Mouse (Mus musculus) naive thymus-derived CD4-positive, alpha-beta T cell, adult 2 months (primary cell): Measurements from ENCODE around the gene Mfsd1.

Experiments used
- DNase-seq: peaks from one replicate; pipeline ENCODE4 v3.0.0-alpha.2; 2011; ENCODE audit warnings: low read depth

Mfsd1 gene

DNA sequence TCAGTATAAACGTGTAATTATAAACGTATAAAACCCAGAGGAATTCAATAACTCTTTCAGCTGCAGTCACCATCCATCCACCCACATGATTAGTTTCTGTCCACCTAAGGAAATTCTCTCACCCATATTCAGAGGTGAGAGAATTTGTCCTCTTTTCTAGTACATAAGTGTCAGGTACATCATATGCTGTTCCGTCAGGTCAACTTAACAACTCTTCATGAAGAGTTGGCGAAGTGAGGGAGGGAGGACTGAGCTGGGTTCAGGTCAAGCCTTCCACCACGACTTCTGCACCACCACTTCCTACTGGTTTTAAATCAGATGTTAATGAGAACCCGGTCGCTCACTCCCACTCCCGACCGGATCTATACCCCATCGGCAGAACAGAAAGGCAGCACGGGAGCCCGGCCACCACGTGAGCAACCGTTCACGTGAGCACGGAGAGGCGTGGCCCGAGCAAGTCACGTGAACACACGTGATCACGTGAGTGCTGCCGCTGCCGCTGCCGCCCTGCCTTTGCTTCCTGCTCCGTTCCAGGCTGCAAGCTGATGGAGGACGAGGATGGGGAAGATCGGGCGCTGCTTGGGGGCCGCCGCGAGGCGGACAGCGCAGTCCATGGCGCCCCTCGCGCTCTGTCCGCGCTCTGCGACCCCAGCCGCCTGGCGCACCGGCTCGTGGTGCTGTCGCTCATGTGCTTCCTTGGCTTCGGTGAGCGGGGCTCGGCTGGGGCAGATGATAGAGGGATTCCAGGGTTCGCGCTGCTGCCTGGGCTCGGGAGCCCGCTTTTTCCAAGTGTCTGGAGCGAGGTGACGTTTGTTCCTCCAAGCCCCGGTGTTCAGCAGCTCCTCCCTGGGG lies at the start of gene Mfsd1:
TSS of gene Mfsd1 (plus strand) at position 469 of the 852 bp plus-strand sequence.
- peak; percentile 95 for DNase-seq

DNA sequence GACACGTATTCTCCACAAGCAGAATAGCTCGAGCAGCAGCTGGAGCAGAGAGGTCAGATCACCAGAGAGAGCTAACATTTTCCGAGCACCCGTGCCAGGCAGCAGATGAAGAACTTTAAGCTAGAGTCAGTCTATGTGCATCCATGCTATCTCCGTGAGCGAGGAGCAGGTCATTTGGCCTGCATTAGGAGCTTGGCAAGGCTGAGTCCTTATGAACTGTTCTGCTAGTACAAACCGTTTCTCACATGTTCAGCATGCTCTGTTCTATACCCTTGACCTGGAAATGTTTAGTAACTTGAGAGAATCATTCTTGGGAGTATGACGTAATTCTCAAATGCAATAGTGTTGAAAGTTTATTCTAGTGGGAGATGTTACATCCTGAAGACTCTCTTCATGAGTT lies 38.9 kb upstream of the Mfsd1 start:
- no peak for DNase-seq

DNA sequence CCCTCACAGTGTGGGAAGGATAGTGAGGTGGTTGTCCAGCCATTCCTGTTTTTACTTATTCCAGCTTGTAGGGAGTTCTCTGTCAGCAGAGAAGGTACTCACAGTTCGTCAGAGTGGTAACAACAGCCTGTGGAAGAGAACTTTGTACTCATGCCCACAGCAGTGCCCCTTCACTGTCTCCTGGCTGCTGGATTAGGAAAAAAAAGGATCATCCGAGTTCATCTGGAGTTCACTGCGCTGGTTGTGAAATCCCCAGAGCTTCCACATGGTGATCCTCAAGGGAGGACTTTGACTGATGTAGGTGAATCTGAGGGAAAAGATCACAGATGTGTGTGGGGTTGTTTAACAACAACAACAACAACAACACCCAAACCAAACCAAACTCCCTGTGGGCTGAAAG lies 31.3 kb upstream of the Mfsd1 start:
- DNase-seq, result no peak

DNA sequence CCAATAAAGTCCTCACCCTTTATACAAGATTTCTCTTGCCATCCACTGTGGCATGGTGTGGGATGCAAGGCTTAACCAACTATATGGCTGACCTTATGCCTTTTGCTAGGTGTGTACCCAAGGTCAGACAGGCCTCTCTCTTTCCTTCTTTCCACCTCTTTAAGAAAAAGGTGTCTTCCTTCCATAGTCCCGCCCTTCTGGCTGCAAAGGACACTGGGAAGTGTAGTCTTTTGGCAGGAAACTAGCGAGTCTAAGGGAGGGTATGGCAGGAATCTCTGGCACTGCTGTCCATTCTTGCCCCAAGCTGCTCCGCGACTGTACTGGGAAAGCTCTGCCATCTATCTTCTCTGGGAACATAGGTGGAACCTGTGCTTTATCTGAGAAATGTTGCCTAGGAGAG lies 29.3 kb upstream of the Mfsd1 start:
- no peak for DNase-seq

DNA sequence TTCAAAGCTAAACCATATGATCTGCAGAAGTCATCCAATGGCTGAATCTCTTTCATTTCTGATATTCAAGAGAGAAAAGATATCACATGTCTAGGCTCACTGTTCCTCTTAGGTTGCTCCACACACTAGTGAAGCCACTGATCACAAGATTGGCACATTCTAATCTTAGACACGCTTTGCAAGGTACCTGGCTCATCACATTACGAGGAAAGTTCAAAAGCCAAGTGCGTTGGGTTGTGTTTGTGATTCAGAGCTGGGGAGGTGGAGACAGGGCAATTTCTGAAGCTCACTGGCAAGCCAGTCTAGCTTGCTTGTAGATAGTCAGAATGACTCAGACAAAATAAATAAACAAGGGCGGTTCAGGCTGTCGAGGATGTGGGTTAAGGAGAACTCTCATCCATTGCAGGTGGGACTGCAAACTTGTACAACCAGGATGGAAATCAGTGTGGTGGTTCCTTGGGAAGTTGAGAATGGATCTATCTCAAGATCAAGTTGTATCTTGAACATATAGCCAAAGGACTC lies 28.6 kb upstream of the Mfsd1 start:
- no peak for DNase-seq

DNA sequence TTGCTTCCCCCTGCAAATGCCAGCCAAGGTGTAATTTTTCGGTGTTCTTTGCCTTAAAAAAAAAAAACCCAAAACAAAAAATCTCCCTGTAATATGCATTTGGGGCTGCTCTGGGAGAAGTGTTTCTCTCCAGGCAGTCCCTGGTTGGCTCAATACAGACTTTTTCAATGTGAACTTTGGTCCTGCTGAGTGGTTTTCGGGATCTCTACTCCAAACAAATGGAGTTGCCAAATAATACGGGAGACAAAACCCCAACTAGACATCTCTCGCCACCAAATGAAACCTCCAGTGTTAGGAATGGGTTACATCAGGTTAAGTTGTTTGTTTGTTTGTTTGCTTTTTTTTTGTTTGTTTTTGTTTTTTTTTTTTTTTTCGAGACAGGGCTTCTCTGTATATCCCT lies 27.3 kb upstream of the Mfsd1 start:
- DNase-seq, result no peak

DNA sequence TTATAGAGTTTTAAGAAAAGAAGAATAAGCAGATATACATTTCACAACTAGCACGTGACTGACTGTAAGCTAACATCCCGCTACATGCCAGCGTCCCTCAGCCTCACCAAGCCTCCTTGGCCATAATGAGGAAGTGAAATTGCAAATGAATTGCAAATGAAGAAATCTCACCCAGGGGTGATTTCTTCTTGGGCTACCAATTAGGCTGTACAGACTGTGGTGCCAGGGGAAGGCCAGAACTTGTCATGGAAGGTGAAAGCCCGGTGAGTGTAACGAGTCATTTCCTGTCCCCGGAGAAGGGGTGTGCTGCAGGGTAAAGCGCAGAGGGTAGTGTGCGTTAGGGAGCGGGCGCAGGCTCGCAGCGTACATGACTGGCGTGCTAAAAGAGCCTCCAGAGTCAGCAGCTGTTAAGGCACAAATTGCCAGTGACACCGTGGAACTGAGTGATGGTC lies 25.3 kb upstream of the Mfsd1 start:
- peak; percentile 9 for DNase-seq

DNA sequence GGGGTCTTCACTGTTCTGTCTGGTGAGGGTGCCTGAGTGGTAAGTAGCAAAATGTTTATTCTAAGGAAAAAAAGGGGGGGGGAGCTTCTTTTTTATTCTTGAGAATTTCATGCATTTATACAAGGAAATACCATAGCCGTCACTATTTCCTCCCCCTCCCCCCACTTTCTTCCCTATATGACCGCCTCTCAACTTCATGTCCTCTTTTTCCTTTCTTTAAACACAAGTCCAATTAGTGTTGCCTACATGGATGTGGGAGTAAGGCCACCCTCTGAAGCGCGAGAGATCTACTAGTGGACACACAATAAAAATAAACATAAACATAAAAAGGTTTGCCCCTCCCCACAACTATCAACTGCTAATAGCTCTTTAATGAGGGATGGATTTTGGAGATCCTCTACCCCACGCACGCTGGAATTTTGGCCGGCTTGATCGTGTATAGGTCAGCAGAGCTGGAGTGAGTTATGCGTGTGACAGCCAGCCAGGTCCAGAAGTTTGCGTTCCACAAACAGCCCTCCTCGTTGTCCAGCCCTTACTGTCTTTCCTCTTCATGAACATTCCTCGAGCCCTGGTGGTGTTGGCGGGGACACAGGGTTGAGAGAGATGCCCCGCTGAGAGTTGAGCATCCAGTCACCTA lies 24.7 kb upstream of the Mfsd1 start:
- DNase-seq, result no peak

DNA sequence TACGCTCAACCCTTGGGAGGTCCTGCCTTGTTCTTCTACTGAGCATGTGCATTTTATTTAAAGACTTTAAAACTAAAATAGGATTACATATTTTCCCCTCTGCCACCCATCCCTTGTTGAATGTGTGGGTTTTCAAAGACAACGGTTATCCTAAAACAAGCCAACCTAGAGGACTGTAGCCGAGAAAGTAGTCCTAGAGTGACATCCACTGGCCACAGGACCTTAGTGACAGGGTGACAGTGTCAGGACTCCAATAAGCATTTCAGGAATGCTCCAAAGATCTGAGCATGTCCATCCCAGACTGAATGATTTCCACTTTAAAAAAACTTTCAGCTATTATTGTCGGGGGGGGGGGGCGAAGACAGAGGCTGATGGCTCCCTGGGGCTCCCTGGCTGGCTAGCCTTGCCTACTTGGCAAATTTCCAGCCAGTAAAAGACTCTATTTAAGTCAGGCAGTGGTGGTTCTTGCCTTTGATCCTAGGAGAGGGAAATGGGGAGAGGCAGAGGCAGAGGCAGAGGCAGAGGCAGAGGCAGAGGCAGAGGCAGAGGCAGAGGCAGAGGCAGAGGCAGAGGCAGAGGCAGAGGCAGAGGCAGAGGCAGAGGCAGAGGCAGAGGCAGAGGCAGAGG lies 17.7 kb upstream of the Mfsd1 start:
- DNase-seq, result no peak

DNA sequence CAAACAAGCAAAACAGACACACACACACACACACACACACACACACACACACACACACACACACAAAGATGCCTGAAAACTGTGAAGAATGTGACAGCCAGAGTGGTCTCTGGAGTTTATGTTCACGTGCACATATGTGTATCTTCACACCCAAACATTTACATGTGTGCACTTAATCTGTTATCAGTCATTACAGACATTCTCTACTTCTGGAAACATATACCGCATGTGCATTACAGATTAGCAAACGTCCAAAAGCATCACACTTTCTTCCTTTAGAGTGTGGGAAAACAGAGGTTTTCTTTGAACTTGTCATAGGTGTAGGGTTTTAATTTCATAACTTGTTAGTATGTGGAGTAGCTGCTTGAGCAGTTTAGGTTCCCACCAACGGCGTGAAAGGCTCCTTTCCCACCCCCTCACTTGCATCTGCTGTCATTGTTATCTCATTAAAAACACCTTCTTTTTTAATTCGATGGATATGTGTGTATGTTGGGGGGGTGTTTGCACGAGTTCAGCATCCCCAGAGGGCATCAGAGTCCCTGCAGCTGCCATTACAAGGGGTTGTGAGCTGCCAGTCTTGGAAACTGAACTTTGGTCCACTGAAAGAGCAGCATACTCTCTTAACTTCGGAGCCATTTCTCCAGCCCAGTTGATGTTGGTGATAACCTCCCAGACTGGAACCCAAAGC lies 16.9 kb upstream of the Mfsd1 start:
- no peak for DNase-seq

DNA sequence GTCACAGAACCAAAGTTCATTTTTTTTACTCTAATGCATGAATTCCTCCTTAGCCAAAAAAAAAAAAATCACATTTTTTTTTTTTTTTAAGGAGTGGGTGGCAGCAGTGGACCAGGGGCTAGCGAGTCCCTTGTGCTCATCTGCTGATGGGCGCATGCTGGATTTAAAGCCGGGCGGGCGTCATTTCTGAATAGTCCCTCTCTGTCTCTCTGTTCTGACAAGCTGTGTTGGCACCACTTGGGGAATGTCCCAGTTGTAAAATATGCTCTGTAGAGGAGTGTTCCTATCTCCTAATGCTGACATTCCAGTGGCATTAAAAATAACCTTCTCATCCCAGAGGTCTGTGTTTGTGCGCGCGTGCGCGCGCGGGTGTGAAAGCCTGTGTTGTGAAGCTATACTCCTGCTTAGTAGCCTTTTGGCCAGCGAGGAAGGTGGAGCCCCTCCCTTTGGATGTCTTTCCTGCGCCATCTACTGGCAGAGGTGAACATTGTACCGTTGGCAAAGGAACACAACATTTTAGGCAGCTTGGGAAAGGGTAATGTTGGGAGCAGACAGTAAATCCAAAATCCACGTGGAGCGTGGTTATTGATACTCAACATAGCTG lies 14.4 kb upstream of the Mfsd1 start:
- peak; percentile 55 for DNase-seq

DNA sequence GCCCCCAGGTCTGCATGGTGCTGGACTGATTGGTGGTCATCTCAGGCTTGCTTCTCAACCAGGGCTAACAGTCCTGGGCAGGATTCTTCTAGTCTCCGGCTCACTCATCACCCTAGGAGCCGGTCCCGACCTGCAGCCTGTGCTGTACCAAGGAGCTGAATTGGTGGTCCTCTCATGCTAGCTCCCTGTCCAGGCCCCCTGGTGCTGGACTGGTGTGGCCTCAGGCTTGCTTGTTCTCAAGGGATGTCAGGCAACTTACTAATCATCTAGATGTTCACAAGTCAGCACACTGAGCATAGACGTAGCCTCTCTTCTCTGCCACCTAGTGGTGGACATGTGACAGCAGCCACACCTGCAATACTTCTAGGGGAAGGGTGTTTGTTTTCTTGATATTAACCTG lies 9.6 kb upstream of the Mfsd1 start:
- peak; percentile 54 for DNase-seq

DNA sequence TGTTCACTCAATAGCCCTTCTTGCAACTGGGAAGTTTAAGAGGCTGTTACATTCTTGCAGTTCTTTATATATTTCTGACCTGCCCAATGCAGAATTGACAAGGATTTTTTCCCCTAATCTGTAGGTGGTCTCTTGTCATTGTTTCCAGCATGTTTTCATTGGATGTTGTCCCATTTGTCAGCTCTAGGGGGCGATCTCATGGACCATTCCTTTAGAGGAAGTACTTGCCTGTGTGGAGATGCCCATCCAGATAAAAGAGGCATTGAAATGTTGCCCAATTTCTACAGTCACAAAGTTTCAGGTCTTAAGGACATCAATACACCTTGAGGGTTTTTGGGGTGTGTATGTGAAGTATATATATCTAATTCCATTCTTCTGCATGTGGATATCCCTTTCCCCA lies 9.0 kb upstream of the Mfsd1 start:
- DNase-seq, result peak; percentile 5

DNA sequence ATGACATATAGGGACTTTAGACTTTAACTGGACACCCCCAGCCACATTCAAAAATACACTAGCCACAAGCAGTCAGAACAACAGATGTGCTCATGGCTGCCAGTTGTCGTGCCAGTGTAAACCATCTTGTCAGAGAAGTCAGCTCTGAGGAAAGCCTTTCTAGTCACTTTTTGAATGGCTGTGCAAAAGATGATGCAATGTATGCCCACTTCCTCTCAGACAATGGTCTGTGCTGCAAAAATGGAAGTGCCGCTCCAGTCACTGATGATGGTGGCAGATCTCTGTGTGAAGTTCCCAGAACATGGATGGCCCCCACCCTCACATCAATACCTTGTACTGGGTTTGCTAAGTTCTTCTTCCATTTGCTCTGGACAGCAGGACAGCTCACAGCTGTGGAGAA lies 6.3 kb upstream of the Mfsd1 start:
- DNase-seq, result no peak

DNA sequence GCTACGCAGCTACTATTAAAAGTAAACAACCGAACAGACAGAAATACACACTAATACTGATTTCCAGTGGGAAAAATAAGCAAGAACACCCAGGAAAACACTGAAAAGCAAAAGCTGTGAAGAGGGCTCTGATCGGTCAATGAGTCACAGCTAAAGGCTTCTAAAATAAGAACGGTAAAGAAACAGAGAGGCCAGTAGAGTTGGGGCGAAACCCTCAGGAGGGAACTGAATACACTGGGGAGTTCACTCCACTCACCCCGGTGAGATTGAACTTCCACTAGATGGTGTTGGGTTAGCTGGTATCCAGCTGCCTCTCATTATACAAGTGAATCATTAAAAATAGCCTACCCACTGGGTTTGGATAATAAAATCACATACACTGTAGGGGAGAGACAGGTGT lies 5.8 kb upstream of the Mfsd1 start:
- DNase-seq, result no peak

DNA sequence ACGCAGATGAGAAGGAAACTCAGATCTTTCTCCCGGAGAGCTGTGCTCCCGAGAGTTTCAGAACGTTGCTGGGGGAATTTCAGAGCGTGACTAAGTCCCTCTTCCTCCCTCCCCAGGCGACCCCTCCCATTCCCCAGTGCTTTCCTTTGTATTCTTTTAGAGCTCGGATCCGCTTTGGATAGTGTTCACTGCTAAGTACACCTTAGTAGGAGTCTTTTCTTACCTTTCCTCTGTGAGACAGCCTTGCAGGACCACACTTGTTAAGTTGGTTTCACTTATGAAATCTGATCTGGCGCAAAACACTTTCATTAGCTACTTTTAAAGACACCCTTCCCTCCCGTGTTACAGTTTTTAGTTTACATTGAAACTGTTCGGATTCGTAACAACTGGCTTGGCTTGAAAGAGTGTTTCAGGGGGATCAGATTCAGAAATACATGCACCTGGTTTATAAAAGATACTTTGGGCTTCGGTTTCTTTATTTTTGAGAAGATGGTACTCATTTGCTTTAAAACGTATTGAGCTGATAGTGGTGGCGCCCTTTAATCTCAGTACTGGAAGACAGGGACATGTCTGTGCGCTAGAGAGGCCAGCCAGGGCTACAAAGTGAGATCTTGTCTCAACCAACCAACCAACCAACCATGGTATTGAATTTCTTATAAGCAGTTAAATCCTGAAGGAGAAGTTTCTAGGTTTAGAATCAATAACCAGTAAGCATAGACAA lies 744 bp downstream of the Mfsd1 start:
- DNase-seq, result no peak

DNA sequence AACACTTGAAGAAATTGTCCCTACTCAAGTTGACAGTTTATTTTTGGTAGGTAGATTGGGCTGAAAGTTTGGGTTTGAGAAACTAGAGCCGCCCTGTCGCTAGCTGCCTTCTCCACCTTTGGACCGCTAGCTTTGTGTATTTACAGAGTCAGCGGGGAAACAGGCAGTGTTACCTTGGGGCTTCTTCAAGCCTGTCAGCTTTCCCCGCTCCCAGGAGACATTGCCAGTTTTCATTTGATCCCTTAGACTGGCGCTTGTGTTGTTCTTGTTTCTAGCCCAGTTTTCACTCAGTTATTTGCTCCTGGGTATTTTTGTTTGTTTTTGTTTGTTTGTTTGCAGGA lies 1.3 kb downstream of the Mfsd1 start:
- DNase-seq, result no peak

DNA sequence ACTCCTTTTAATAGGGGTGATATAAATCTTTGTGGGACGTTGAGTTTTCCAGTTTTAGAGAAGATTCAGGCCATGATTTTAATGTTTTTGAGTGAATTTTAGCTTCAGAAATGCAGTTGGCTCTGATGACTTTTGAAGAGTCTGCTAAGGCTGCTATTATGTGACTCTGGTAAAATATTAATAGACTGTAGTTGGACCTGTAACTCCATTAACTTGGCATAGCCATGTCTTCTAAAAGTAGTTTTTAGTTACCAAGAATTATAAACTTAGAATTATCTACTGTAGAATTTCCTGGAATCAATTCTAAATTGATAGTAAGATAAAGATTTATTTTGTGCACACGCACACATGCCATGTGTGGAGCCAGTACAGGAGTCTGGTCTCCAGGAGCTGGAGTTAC lies 4.0 kb downstream of the Mfsd1 start:
- no peak for DNase-seq

DNA sequence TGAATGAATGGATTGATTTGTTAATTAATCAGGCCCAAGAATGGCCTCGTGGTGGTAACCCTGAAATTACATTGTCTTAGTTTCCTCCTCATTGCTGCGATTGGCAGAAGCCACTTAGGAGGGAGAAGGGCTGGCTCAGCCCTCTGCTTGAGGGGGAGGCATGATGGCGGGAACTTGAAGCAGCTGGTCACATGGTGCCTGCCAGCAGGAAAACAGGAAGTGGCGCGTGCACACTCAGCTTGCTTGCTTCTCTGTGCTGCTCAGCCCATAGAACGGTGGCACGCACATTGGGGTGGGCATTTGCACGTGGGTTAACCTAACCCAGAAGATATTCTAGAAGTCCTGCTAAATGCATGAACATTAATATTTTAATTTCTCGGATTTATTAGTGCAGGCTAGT lies 4.9 kb downstream of the Mfsd1 start:
- DNase-seq, result no peak

DNA sequence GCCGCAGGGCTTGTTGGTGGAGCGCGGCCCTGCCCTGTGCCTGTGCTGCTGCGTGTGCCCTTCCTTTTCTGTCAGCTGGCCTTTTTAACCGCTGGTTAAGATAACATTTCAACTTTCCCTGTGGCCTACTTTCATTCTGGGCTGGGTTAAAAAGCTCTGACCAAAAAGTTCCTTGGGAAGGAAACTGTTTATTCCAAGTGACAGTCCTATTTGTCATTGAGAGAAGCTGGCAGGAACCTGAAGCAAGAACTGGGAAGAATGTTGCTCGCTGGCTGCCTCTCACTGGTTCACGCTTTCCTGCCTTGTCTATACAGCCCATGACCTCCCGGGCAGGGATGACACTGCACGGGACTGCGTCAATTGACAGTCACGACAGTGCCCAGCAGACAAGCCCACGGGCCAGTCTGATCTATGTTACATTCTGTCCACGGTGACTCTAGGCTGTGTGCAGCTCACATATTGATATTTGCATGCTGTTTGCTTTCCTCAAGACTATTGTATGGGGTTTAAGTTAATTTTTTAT lies 19.1 kb downstream of the Mfsd1 start:
- no peak for DNase-seq

DNA sequence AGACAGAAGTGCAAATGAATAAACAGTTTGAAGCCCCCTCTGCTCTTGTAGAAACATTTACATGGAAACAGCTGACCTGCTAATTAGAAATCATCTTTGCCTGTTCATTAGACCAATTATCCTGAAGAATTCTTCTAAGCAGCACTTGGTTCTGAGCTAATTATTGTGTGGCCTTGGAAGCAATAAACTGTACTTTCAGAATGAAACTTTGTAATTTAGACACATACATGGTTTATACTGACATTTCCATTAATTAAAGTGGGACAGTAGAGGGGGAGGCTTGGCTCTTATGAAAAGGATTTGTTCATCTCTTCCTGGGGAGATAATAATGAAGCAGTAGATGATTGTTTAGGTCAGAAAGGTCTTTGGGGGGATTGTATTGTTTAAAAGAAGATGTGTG lies 35.7 kb downstream of the Mfsd1 start:
- DNase-seq, result no peak
